Mouse (Mus musculus): Measurements from ENCODE around the gene Atrnl1. TPM values are rescaled to one million over a fixed set of nuclear protein-coding genes. Genes with fewer than 3 reads are reported as not detected.

The Atrnl1 gene
- polyA plus RNA-seq, 3 experiments from 2014 or later = 0.12 to 0.28 (median 0.16) TPM

- no peak for ATAC-seq
These were observed 316.2 kb downstream of the Atrnl1 start for GRCm38 (mm10) chr19:57926941-57927471.

GRCm38 (mm10) chr19:57927566-57928523, 317.0 kb downstream of the Atrnl1 start:
- ATAC-seq = no peak

- no peak for ATAC-seq
These were observed 320.8 kb downstream of the Atrnl1 start for GRCm38 (mm10) chr19:57931626-57932025.

DNA sequence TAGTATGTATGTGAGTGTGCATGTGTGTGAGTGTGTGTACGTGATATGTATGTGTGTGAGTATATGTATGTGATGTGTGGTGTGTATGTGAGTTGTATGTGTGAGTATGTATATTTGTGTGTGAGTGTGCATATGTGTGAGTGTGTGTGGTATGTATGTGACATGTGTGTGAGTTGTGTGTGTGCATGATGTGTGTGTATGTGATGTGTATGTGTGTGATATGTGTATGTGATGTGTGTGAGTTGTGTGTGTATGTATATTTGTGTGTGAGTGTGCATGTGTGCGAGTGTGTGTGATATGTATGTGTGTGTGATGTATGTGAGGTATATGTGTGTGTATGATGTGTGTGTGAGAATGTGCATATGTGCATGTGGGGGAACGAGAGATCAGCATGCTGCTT, 326.0 kb downstream of the Atrnl1 start:
- ATAC-seq = no peak

DNA sequence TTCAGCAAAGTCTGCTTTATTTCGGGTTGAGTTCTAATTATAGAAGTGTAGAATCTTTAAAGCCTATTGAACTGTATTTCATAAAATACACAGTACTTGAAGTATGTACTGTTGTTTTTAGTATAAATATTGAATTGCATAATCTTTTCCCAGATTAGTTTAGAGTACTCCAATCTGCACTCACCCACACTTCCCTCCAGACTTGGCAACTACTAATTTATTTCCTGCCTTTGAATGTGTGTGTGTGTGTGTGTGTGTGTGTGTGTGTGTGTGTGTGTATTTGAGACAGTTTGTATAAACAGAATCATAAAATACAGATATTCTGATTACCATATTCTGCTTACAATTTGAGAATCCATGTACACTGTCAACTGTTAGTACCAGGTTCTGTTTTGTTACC, 328.3 kb downstream of the Atrnl1 start:
- ATAC-seq = no peak

GRCm38 (mm10) chr19:57941529-57941928, 330.7 kb downstream of the Atrnl1 start:
- ATAC-seq = no peak

DNA sequence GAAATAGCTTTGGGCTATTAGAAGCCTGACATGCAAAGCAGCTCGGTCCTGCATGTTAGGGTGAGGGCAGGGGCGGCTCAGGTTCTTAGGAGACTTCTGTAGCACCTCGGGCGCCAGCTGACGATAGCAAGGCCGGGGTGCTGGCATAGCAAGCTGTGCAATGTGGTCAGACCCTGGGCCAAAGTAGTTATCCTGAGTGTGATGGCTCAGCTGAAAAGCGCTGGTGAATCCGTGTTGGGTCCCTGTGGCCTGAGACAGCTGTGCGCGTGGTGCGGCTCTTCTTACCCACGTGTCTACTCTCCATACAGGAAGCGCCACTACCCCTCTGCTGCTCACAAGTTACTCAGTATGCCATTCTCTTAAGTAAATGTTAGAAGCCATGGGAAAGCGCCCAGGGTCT, 331.4 kb downstream of the Atrnl1 start:
- ATAC-seq = no peak

GRCm38 (mm10) chr19:57943308-57943707, 332.5 kb downstream of the Atrnl1 start:
- ATAC-seq = no peak

GRCm38 (mm10) chr19:57944680-57945079, 333.8 kb downstream of the Atrnl1 start:
- no peak for ATAC-seq

DNA sequence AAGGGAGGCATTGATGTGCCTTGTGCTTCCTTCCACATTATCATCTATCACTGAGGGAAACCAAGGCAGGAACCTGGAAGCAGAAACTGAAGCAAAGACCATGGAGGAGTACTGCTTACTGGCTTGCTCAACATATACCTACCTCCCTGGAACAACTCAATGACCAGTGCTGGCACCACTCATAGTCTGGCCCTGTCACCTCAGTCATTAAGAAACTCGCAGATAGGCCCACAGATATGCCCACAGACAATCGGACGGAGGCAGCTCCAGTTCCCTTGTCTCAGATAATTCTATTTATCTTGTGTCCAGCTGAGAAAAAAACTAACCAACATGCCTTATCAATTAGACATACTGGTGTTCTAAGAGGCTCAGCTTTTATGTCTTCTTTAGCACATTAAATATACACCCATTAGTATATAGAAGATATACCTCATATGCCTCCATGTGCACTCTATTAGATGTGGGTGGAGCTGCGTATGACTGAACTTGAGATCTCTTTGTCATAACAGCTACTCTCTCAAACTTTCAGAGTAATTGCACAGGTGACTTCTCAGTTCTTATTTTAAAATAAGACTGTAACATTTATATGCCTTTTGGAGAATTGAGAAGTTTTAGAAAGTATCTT, 334.9 kb downstream of the Atrnl1 start:
- no peak for ATAC-seq

DNA sequence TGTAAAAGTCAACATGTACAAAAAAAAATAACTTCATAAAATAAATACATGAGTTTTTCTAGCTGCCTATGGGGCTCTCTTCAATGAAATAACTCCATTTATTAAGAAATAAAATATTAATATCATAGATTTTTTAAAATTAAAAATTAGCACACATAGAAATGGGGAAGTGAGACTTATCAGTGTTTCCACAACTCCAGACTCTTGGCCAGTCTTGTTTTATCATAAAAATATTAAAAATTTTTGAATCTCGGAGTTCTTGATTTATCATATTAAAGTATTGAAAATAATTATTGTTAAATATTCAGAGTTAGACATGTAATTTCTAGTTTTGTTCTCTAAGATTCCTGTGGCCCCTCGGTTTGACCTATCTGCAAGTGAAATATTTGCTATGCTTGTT, 337.7 kb downstream of the Atrnl1 start:
- no peak for ATAC-seq

- no peak for ATAC-seq
These were observed 338.6 kb downstream of the Atrnl1 start for GRCm38 (mm10) chr19:57949260-57949917.

GRCm38 (mm10) chr19:57954131-57954530, 343.3 kb downstream of the Atrnl1 start:
- ATAC-seq = no peak

GRCm38 (mm10) chr19:57956459-57956858, 345.6 kb downstream of the Atrnl1 start:
- ATAC-seq = no peak

DNA sequence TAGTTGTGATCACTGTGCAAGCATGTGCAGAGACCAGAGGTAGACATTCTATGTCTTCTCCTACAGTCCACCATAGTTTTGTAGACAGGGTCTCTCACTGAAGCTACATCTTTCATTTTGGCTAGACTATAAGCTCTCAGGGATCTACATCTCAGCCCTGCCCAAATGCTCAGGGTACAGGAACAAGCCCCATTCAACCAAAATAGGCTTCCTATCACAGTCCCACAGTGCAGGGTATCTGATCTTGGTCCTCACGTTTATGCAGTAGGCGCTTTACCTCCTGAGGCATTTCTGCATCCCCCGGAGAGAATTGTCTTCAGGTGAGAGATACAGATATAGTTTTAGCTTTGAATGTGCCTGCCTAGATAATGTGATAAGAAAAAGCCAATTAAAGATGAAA, 346.5 kb downstream of the Atrnl1 start:
- ATAC-seq = no peak

GRCm38 (mm10) chr19:57958154-57958553, 347.3 kb downstream of the Atrnl1 start:
- no peak for ATAC-seq

GRCm38 (mm10) chr19:57958726-57959125, 347.9 kb downstream of the Atrnl1 start:
- ATAC-seq = no peak

GRCm38 (mm10) chr19:57961321-57961720, 350.5 kb downstream of the Atrnl1 start:
- no peak for ATAC-seq

DNA sequence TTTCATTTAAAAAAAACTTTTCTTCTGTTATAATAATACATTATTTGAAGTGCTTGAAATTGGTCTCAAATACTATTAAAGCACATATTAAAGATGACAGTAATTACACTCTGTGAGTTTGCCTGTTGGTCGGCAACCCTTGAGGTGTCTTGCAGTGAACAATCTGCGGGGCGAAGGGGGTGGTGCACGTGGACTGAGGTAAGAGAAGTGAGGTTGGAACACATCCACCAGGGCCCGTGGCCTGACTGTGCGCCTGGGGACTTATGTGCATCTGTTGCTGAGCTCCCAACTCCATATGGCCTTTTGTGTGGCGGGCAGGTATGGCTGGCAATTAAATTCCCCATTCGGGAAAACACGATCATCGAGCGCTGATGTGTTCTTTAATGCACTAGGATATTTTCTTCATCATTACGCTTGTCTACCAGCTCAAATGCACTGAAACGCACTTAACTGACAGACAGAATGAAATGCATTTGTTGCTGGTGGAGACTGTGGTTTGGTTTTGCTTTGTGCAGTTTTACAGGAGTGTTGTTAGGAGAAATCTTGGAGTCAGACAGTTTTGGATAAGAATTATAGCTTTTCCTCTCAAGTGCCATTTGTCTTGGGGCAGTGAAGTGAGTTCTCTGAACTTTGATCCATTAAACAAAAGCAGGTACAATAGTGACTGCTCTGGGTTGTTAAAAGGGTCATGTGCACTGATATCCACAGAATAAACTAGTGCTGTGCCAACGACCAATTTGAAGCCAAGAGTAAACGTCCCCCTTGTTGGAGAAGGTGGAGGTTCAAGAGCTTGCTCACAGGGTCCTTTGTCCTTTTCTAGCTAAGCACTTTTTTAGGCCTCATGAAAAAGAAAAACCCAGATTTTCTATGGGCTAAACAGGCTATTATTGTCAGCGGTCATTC, 351.2 kb downstream of the Atrnl1 start:
- no peak for ATAC-seq

DNA sequence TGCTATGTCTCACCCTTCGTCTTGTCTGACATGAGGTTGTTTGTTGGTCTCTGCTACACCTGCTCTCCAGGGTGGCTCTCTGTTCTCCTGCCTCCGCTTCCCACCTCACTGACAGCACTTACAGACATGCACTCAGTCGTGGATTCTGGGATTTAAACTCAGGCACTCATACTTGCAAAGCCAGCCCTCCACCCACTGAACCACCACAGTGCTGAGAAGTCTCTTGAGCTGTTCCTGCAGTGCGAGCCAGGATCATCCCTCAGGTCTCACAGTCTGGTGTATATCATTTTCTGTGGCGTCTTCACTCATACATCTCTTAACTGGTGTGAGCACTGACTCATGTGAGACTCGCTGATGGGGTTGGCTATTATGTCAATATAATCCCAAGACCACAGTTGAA, 353.0 kb downstream of the Atrnl1 start:
- no peak for ATAC-seq

- ATAC-seq = no peak
These were observed 358.9 kb downstream of the Atrnl1 start for GRCm38 (mm10) chr19:57969766-57970165.

- ATAC-seq = no peak
These were observed 359.6 kb downstream of the Atrnl1 start for GRCm38 (mm10) chr19:57970342-57970895.

Data from inflammation-experienced regulatory T-cells, adult 6 months (primary cell).